Mouse (Mus musculus) CH12.LX (cell line): ENCODE data around the gene Ggact.

ENCODE experiments used
- BHLHE40 ChIP-seq: IDR thresholded peaks from 2 replicates; pipeline ENCODE4 v1.6.1; 2011; ENCODE audit warnings: mild to moderate bottlenecking, low read depth, low read length, improper control_type of control experiment
- CTCF ChIP-seq, 2 experiments: IDR thresholded peaks in 1 of 2; conservative IDR thresholded peaks in 1 of 2; 2 replicates each; pipeline ENCODE4 v1.5.1; 2011 to 2012; ENCODE audit warnings: low read depth in 2 of 2, low read length in 2 of 2, improper control_type of control experiment in 1 of 2, inconsistent platforms in 1 of 2, mild to moderate bottlenecking in 1 of 2, moderate library complexity in 1 of 2
- EP300 ChIP-seq: IDR thresholded peaks from 2 replicates; pipeline ENCODE4 v1.6.1; 2011; ENCODE audit warnings: low read length, improper control_type of control experiment
- HCFC1 ChIP-seq: IDR thresholded peaks from 2 replicates; pipeline ENCODE4 v1.6.1; 2012; ENCODE audit warnings: low read depth, mild to moderate bottlenecking, inconsistent platforms, low read length, improper control_type of control experiment
- KAT2A ChIP-seq: IDR thresholded peaks from 2 replicates; pipeline ENCODE4 v1.6.1; 2012; ENCODE audit warnings: low read length, improper control_type of control experiment, inconsistent platforms; ENCODE audit not compliant: insufficient replicate concordance
- MAFK ChIP-seq: IDR thresholded peaks from 2 replicates; pipeline ENCODE4 v1.6.1; 2011; ENCODE audit warnings: low read length, improper control_type of control experiment; ENCODE audit not compliant: insufficient replicate concordance
- MAX ChIP-seq: IDR thresholded peaks from 2 replicates; pipeline ENCODE4 v1.6.1; 2011; ENCODE audit warnings: low read length, improper control_type of control experiment
- POLR2A ChIP-seq: IDR thresholded peaks from 2 replicates; pipeline ENCODE4 v1.6.1; 2011; ENCODE audit warnings: low read depth, mild to moderate bottlenecking, improper control_type of control experiment, low read length
- POLR2AphosphoS2 ChIP-seq: IDR thresholded peaks from 2 replicates; pipeline ENCODE4 v1.6.1; 2011; ENCODE audit warnings: low read depth, low read length, improper control_type of control experiment
- RCOR1 ChIP-seq: conservative IDR thresholded peaks from 2 replicates; pipeline ENCODE4 v1.6.1; 2012; ENCODE audit warnings: low read depth, mild to moderate bottlenecking, inconsistent platforms, low read length, improper control_type of control experiment
- TBP ChIP-seq: conservative IDR thresholded peaks from 2 replicates; pipeline ENCODE4 v1.6.1; 2011; ENCODE audit warnings: low read depth, low read length, improper control_type of control experiment
- TCF12 ChIP-seq: IDR thresholded peaks from 2 replicates; pipeline ENCODE4 v1.6.1; 2014; ENCODE audit warnings: low read depth, mild to moderate bottlenecking, inconsistent platforms, low read length, improper control_type of control experiment
- ZC3H11A ChIP-seq: IDR thresholded peaks from 2 replicates; pipeline ENCODE4 v1.6.1; 2012; ENCODE audit warnings: low read depth, mild to moderate bottlenecking, inconsistent platforms, low read length, improper control_type of control experiment
- ZKSCAN1 ChIP-seq: IDR thresholded peaks from 2 replicates; pipeline ENCODE4 v1.6.1; 2012; ENCODE audit warnings: low read depth, inconsistent platforms, low read length, improper control_type of control experiment, borderline replicate concordance

DNA sequence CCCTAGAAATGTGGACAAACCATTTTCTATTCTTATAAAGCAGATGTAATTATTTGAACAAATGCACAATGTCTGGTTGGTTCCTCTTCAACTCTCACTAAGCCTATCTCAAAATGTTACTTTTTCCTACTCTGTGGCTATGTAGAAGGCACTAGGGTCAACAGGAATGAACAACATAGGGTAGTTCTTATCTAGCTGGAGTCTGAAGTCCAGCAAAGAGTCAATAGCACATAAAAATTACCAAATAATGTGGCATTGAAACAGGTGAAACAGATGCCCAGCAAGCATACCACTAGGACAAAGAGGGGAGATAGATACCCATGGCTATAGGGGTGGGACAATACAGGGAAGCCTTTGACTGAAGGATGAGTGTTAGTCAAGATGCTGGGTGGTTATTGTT, 2.3 kb downstream of the Ggact start:
- TF ChIP-seq CTCF (conservative IDR thresholded peaks at IDR 0.05 in 1 of 2, IDR thresholded peaks at IDR 0.05 in 1 of 2; ENCODE audit: low read depth in 2 of 2, low read length in 2 of 2): no peak
- no peak for TF ChIP-seq TCF12
- no peak for TF ChIP-seq EP300
- TF ChIP-seq POLR2AphosphoS2: no peak
- no peak for TF ChIP-seq ZC3H11A
- TF ChIP-seq MAFK: no peak
- no peak for TF ChIP-seq POLR2A
- TF ChIP-seq TBP: no peak
- no peak for TF ChIP-seq BHLHE40
- TF ChIP-seq RCOR1: no peak
- no peak for TF ChIP-seq ZKSCAN1
- TF ChIP-seq HCFC1: no peak
- TF ChIP-seq MAX: no peak
- no peak for TF ChIP-seq KAT2A
